Mouse (Mus musculus): ENCODE results near the gene Depdc5. TPM values are rescaled to one million over a fixed set of nuclear protein-coding genes. Genes with fewer than 3 reads are reported as not detected.
"Not testable (repeated sequence)": the region's sequence is repeated elsewhere in the genome, so short reads cannot be mapped to it uniquely, and the experiment has no call there.

The Depdc5 gene
- polyA plus RNA-seq, 1 experiment from 2014 or later, result 37.5 TPM

DNA sequence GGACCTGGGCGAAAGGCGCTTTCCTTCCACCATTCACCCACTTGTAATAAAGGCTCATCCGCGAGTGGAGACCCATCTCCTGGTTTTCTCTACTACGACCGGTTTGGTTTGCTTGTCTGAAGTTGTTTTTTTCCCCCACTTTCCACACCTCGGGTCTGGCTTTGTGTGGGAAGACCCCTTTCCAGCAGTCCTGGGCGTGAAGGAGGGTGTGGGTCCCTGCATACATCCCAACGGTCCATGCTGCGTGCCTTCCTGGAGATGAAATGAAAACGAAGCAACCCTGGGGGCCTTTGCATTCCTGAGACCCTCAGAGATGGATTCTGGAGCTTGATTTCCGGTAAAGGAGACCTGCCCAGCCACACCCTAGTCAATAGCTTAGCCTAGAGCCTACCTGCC, 155.9 kb downstream of the Depdc5 start:
- Histone ChIP-seq H3K4me1 (replicated peaks) (peaks cover 52% of the 10 kb centered on the region), H3K27me3 (no peaks in the 10 kb centered on the region), H3K9ac (replicated peaks) (peak overlapping the region; percentile 95), H3K4me3 (replicated peaks) (peak overlapping the region; percentile 85), H3K36me3 (peaks cover 15% of the 10 kb centered on the region), H3K27ac (peak overlapping the region; percentile 100), H3K9me3 (no peaks in the 10 kb centered on the region), H3K4me2 (replicated peaks) (peak overlapping the region; percentile 87)
- no peak for ATAC-seq
- WGBS, result under 1% methylated on average over 12 of the region's 12 CpGs

- Histone ChIP-seq H3K4me3 (replicated peaks) (no peak overlapping the region), H3K4me1 (replicated peaks) (peaks cover 57% of the 10 kb centered on the region)
- ATAC-seq, result no peak
Measured at GRCm38 (mm10) chr5:33021622-33022021, 158.1 kb downstream of the Depdc5 start.

GRCm38 (mm10) chr5:33023337-33023736, 159.8 kb downstream of the Depdc5 start:
- WGBS, result 93% methylated on average over 4 of the region's 4 CpGs
- Histone ChIP-seq H3K9me3 (no peaks in the 10 kb centered on the region), H3K4me3 (replicated peaks) (no peak overlapping the region), H3K27ac (no peak overlapping the region), H3K4me1 (replicated peaks) (peaks cover 49% of the 10 kb centered on the region), H3K36me3 (peaks cover 35% of the 10 kb centered on the region), H3K4me2 (replicated peaks) (no peak overlapping the region), H3K27me3 (no peaks in the 10 kb centered on the region), H3K9ac (replicated peaks) (no peak overlapping the region)
- ATAC-seq, result no peak

More at GRCm38 (mm10) chr5:33021622-33022021, 158.1 kb downstream of the Depdc5 start:
- Histone ChIP-seq H3K27ac (no peak overlapping the region), H3K9ac (replicated peaks) (0 out of 2 replicates have a peak overlapping the region, but pooled peaks have one; percentile 7), H3K4me2 (replicated peaks) (peak overlapping the region; percentile 34), H3K9me3 (no peaks in the 10 kb centered on the region), H3K36me3 (peaks cover 29% of the 10 kb centered on the region), H3K27me3 (no peaks in the 10 kb centered on the region)
- 84% methylated on average over 2 of the region's 2 CpGs for WGBS

GRCm38 (mm10) chr5:33024474-33024873, 161.0 kb downstream of the Depdc5 start:
- Histone ChIP-seq H3K4me2 (replicated peaks) (no peak overlapping the region), H3K4me1 (replicated peaks) (peaks cover 54% of the 10 kb centered on the region), H3K4me3 (replicated peaks) (no peak overlapping the region), H3K27me3 (no peaks in the 10 kb centered on the region), H3K36me3 (peaks cover 38% of the 10 kb centered on the region), H3K27ac (no peak overlapping the region), H3K9ac (replicated peaks) (no peak overlapping the region), H3K9me3 (no peaks in the 10 kb centered on the region)
- no peak for ATAC-seq
- WGBS, result 91% methylated on average over 5 of the region's 5 CpGs

- Histone ChIP-seq H3K27me3 (no peaks in the 10 kb centered on the region), H3K9me3 (no peaks in the 10 kb centered on the region), H3K4me3 (replicated peaks) (no peak overlapping the region), H3K36me3 (peaks cover 31% of the 10 kb centered on the region), H3K4me1 (replicated peaks) (peaks cover 44% of the 10 kb centered on the region), H3K27ac (no peak overlapping the region), H3K9ac (replicated peaks) (no peak overlapping the region), H3K4me2 (replicated peaks) (no peak overlapping the region)
- ATAC-seq, result no peak
- 72% methylated on average over 2 of the region's 2 CpGs for WGBS
Measured at GRCm38 (mm10) chr5:33028656-33029055, 165.2 kb downstream of the Depdc5 start.

GRCm38 (mm10) chr5:33030425-33031175, 167.1 kb downstream of the Depdc5 start:
- H3K4me3 ChIP-seq (replicated peaks), result no peak overlapping the region
- H3K9me3 ChIP-seq, result no peaks in the 10 kb centered on the region
- WGBS, result 50% methylated on average over 4 of the region's 4 CpGs
- H3K36me3 ChIP-seq, result peaks cover 14% of the 10 kb centered on the region
- peak; percentile 85 for ATAC-seq
- peak overlapping the region; percentile 31 for H3K4me2 ChIP-seq (replicated peaks)
- H3K9ac ChIP-seq (replicated peaks), result 0 out of 2 replicates have a peak overlapping the region, but pooled peaks have one; percentile 3
- no peaks in the 10 kb centered on the region for H3K27me3 ChIP-seq
- H3K27ac ChIP-seq, result peak overlapping the region; percentile 83
- H3K4me1 ChIP-seq (replicated peaks), result peaks cover 33% of the 10 kb centered on the region

GRCm38 (mm10) chr5:33032036-33032773, 168.7 kb downstream of the Depdc5 start:
- WGBS, result 89% methylated on average over 10 of the region's 10 CpGs
- ATAC-seq, result no peak
- Histone ChIP-seq H3K27me3 (no peaks in the 10 kb centered on the region), H3K9me3 (no peaks in the 10 kb centered on the region), H3K4me3 (replicated peaks) (no peak overlapping the region), H3K4me1 (replicated peaks) (peaks cover 33% of the 10 kb centered on the region), H3K9ac (replicated peaks) (no peak overlapping the region), H3K36me3 (peaks cover 9% of the 10 kb centered on the region), H3K27ac (peak overlapping the region; percentile 83; the same call in 1 of the 2 replicates), H3K4me2 (replicated peaks) (no peak overlapping the region)

DNA sequence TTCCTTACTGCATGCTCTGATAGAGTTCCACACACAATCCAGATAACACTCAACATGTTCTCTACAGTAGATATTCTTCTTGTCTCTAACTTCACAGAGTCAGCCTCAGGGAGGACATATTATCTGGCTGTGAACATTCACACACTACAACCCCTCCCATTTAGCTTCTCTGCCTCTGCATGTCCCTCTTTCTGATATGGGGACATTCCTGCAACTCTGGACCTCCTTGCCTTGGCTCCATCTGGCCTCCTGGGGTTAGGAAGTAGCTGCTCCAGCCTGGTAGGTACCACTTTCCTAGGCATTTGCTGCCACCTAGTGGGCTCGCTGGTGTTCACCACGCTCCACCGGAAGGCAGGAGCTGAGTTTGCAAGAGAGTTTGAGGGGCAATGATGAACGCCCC, 169.6 kb downstream of the Depdc5 start:
- Histone ChIP-seq H3K9ac (replicated peaks) (no peak overlapping the region), H3K4me3 (replicated peaks) (no peak overlapping the region), H3K36me3 (peaks cover 5% of the 10 kb centered on the region), H3K27me3 (no peaks in the 10 kb centered on the region), H3K9me3 (no peaks in the 10 kb centered on the region), H3K4me2 (replicated peaks) (no peak overlapping the region), H3K4me1 (replicated peaks) (peaks cover 33% of the 10 kb centered on the region), H3K27ac (no peak overlapping the region)
- WGBS, result 2% methylated on average over 4 of the region's 4 CpGs
- ATAC-seq, result peak; percentile 49

GRCm38 (mm10) chr5:33033633-33034032, 170.1 kb downstream of the Depdc5 start:
- ATAC-seq; H3K27ac ChIP-seq; H3K9me3 ChIP-seq; H3K27me3 ChIP-seq; H3K4me2 ChIP-seq (replicated peaks); H3K36me3 ChIP-seq; H3K4me3 ChIP-seq (replicated peaks); H3K9ac ChIP-seq (replicated peaks): not testable (repeated sequence)
- 47% methylated on average over 8 of the region's 8 CpGs for WGBS
- peaks cover 33% of the 10 kb centered on the region for H3K4me1 ChIP-seq (replicated peaks)

- Histone ChIP-seq H3K27ac (no peak overlapping the region), H3K9me3 (no peaks in the 10 kb centered on the region), H3K4me1 (replicated peaks) (peaks cover 32% of the 10 kb centered on the region), H3K4me2 (replicated peaks) (no peak overlapping the region), H3K4me3 (replicated peaks) (no peak overlapping the region), H3K36me3 (no peaks in the 10 kb centered on the region), H3K9ac (replicated peaks) (no peak overlapping the region), H3K27me3 (no peaks in the 10 kb centered on the region)
- no peak for ATAC-seq
- 24% methylated on average over 7 of the region's 7 CpGs for WGBS
Measured at GRCm38 (mm10) chr5:33034100-33034499, 170.6 kb downstream of the Depdc5 start.

DNA sequence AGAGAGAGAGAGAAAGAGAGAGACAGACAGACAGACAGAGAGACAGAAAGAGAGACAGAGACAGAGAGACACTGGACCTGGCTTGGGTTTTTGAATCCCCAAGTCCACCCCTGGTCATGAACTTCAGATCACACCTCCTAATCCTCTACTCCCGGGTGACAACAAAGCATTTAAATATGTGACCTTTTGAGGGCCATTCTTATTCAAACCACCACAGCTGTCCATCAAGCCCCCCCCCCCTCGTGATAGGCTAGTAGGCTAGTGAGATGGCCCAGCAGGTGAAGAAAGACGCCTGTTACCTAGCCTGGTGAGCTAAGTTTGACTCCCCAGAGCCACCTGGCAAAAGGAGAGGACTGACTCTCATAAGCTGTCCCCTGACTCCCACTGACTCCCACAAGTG, 171.4 kb downstream of the Depdc5 start:
- Histone ChIP-seq H3K27ac (no peak overlapping the region), H3K9ac (replicated peaks) (no peak overlapping the region), H3K27me3 (no peaks in the 10 kb centered on the region), H3K4me1 (replicated peaks) (peaks cover 27% of the 10 kb centered on the region), H3K36me3 (no peaks in the 10 kb centered on the region), H3K4me2 (replicated peaks) (no peak overlapping the region), H3K9me3 (no peaks in the 10 kb centered on the region), H3K4me3 (replicated peaks) (no peak overlapping the region)
- ATAC-seq, result no peak
- 29% methylated on average over 3 of the region's 3 CpGs for WGBS

All from midbrain, embryonic 13.5 days (tissue).